Mouse (Mus musculus) cerebral cortex, adult 2 months (tissue): ENCODE results near the gene Gm14412.

Source experiments
- WGBS: fragments of 180-500 bp; shearing (Covaris S2); methylation state at CpG from one replicate; pipeline ENCODE4 v1.1.7; 2018; 5-methylcytosine and 5-hydroxymethylcytosine counted together

Gm14412 gene

GRCm38 (mm10) chr2:177324257-177324733 lies at the start of gene Gm14412:
Gene Gm14412 (minus strand): TSS chr2:177324307.
- 89% methylated on average over 2 of the region's 2 CpGs for WGBS

- WGBS, result 74% methylated on average over 4 of the region's 4 CpGs
Observed at GRCm38 (mm10) chr2:177329661-177330292, 5.7 kb upstream of the Gm14412 start.

GRCm38 (mm10) chr2:177320786-177321320 lies 3.3 kb downstream of the Gm14412 start:
- 60% methylated on average over 2 of the region's 2 CpGs for WGBS

GRCm38 (mm10) chr2:177318996-177319395 lies 5.1 kb downstream of the Gm14412 start:
- 89% methylated on average over 1 of the region's 1 CpGs for WGBS

- 92% methylated on average over 4 of the region's 4 CpGs for WGBS
Observed at GRCm38 (mm10) chr2:177309627-177310026, 14.5 kb downstream of the Gm14412 start.

- no CpG with 5 or more reads among the region's 2 CpGs for WGBS
Observed at GRCm38 (mm10) chr2:177304980-177305379, 19.1 kb downstream of the Gm14412 start.

- 33% methylated on average over 3 of the region's 3 CpGs for WGBS
Observed at GRCm38 (mm10) chr2:177283701-177284100, 40.4 kb downstream of the Gm14412 start.

GRCm38 (mm10) chr2:177277754-177278153 lies 46.4 kb downstream of the Gm14412 start:
- 82% methylated on average over 2 of the region's 2 CpGs for WGBS

- 90% methylated on average over 2 of the region's 2 CpGs for WGBS
Observed at GRCm38 (mm10) chr2:177272237-177272636, 51.9 kb downstream of the Gm14412 start.

GRCm38 (mm10) chr2:177266936-177267335 lies 57.2 kb downstream of the Gm14412 start, which contains the start of gene Gm14409:
Gene Gm14409 (minus strand): TSS chr2:177267036.
- WGBS, result no CpG with 5 or more reads among the region's 2 CpGs
